Mouse (Mus musculus) G1E (cell line): ENCODE results near the gene Dolpp1.

ENCODE experiments used
- CTCF ChIP-seq: IDR thresholded peaks from 2 replicates; pipeline ENCODE4 v1.5.1; 2012; ENCODE audit warnings: low read depth, low read length, inconsistent platforms, mixed read lengths
- GATA1 ChIP-seq: IDR thresholded peaks from 2 replicates; pipeline ENCODE4 v1.6.1; 2012; ENCODE audit warnings: borderline replicate concordance, low read length, inconsistent platforms, mixed read lengths
- GATA2 ChIP-seq: IDR thresholded peaks from 2 replicates; pipeline ENCODE4 v1.6.1; 2012; ENCODE audit warnings: low read depth, low read length, inconsistent platforms, borderline replicate concordance
- TAL1 ChIP-seq: conservative IDR thresholded peaks from 2 replicates; pipeline ENCODE4 v1.6.1; 2012; ENCODE audit warnings: low read depth, low read length, inconsistent platforms, mixed read lengths

GRCm38 (mm10) chr2:30395757-30396156, 3.7 kb downstream of the Dolpp1 start:
- TF ChIP-seq CTCF, result no peak
- no peak for TF ChIP-seq TAL1
- no peak for TF ChIP-seq GATA1
- TF ChIP-seq GATA2, result no peak
